Mouse (Mus musculus): ENCODE data around the gene Bmp5. TPM values are rescaled to one million over a fixed set of nuclear protein-coding genes. Genes with fewer than 3 reads are reported as not detected.

The Bmp5 gene
- polyA plus RNA-seq, 1 experiment from 2014 or later = 9.6 TPM

DNA sequence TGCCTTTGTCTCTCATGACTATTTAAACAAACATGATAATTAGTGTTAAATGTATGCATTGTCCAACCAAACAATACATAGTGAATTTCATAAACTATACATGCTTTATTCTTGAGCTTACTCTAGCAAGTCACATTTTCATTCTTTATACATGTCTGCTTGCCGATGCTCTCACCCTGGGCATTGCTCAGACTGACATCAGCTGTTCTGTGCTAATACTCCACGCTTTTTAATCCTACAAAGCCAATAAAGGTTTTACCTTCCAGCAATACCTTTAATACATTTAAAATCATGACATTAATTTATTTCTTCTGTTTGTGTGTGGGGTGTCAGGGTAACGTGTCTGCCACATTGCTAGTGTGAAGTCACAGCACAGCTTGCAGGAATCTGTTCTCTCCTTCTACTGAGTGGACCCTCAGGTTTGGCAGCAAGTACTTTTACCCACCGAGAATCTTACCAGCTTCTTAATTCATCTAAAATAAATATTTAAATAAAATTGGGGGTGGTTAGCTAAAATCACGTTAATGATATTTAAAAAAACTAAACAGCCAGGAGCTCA lies 75.6 kb downstream of the Bmp5 start:
- Histone ChIP-seq H3K4me1 (0 out of 2 replicates have a peak, but pooled peaks cover 3% of the 10 kb centered on the region), H3K9ac (no peak overlapping the region), H3K4me2 (replicated peaks) (no peak overlapping the region), H3K36me3 (no peaks in the 10 kb centered on the region), H3K27ac (no peak overlapping the region), H3K4me3 (no peak overlapping the region), H3K9me3 (replicated peaks) (no peaks in the 10 kb centered on the region), H3K27me3 (no peaks in the 10 kb centered on the region)
- no peak for ATAC-seq (ENCODE audit: low FRiP score)
- WGBS = 60% methylated on average over 5 of the region's 5 CpGs

DNA sequence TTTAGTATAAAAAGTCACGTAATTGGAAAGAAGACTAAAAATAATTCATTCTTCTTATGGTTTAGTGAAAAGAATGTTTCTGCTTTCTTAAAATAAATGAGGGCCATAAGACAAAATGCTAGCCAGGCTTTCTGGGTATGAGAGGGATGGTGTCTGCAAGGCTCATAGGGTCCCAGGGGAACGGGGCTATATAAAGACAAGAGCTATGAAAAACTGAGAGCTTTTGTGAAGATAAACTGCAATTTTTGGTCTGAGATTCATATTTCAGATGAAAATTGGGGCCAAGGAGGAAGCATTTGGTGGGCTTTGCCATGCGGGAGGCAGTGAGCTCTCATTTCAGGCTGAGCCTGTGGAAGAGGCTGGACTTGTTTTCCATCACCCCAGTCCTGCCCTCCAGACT lies 83.0 kb downstream of the Bmp5 start:
- Histone ChIP-seq H3K4me3 (no peak overlapping the region), H3K4me2 (replicated peaks) (no peak overlapping the region), H3K4me1 (no peaks in the 10 kb centered on the region), H3K27me3 (no peaks in the 10 kb centered on the region), H3K27ac (no peak overlapping the region), H3K9me3 (replicated peaks) (no peaks in the 10 kb centered on the region), H3K9ac (no peak overlapping the region), H3K36me3 (no peaks in the 10 kb centered on the region)
- ATAC-seq (ENCODE audit: low FRiP score) = no peak
- 84% methylated on average over 3 of the region's 3 CpGs for WGBS

GRCm38 (mm10) chr9:75858939-75859338 lies 83.8 kb downstream of the Bmp5 start:
- no peak overlapping the region for H3K9ac ChIP-seq
- no peak for ATAC-seq (ENCODE audit: low FRiP score)
- 75% methylated on average over 2 of the region's 2 CpGs for WGBS

DNA sequence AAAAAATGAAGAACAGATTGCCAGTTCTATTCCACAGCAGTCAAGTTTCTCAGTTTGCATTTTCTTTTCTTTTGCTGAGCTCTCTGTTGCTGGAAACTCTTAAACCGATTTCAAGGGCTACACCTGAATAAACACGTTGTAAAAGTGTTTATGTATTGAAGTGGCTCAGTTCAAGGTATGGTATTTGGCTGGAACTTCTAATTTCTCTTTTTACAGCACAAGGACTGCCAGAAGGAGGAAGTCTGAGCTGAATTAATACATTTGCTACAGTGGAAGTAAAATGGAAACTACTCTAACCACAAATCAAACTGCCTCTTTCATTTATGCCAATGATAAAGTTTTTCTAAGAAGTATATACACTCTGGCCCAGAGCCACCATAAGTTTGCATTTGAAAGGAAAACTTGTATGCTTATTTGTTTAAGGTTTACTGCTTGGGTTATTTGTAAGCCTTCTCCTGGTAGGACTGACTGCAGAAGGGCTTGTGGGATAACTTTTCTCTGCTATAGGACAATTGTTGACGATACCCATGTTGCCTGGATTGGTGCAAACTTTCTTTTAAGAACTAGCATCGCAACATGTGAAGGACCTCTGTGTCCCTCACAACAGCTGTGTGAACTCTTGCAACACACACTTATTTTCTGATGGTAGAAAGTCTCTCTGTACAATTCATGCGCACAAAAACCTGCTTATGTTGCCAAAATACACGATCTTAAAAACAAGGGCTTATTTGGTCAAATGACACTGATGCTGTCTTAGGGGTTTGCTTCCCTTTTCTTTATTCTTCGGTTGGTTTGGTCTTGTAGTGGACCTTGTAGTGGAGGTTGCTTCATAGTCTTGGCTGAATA lies 95.4 kb downstream of the Bmp5 start:
- Histone ChIP-seq H3K27me3 (no peaks in the 10 kb centered on the region), H3K4me1 (no peaks in the 10 kb centered on the region), H3K9me3 (replicated peaks) (no peaks in the 10 kb centered on the region), H3K9ac (no peak overlapping the region), H3K27ac (no peak overlapping the region), H3K36me3 (no peaks in the 10 kb centered on the region), H3K4me3 (no peak overlapping the region), H3K4me2 (replicated peaks) (no peak overlapping the region)
- 78% methylated on average over 7 of the region's 7 CpGs for WGBS
- no peak for ATAC-seq (ENCODE audit: low FRiP score)

More at GRCm38 (mm10) chr9:75858939-75859338, 83.8 kb downstream of the Bmp5 start:
- Histone ChIP-seq H3K27me3 (no peaks in the 10 kb centered on the region), H3K36me3 (no peaks in the 10 kb centered on the region), H3K4me2 (replicated peaks) (no peak overlapping the region), H3K4me3 (no peak overlapping the region), H3K4me1 (no peaks in the 10 kb centered on the region), H3K27ac (no peak overlapping the region), H3K9me3 (replicated peaks) (no peaks in the 10 kb centered on the region)

- no peak for ATAC-seq (ENCODE audit: low FRiP score)
- Histone ChIP-seq H3K27me3 (no peaks in the 10 kb centered on the region), H3K4me2 (replicated peaks) (no peak overlapping the region), H3K9me3 (replicated peaks) (no peaks in the 10 kb centered on the region), H3K4me1 (no peaks in the 10 kb centered on the region), H3K27ac (no peak overlapping the region), H3K4me3 (no peak overlapping the region), H3K9ac (no peak overlapping the region), H3K36me3 (no peaks in the 10 kb centered on the region)
- WGBS = 73% methylated on average over 2 of the region's 2 CpGs
Observed at GRCm38 (mm10) chr9:75876333-75876732, 101.2 kb downstream of the Bmp5 start.

DNA sequence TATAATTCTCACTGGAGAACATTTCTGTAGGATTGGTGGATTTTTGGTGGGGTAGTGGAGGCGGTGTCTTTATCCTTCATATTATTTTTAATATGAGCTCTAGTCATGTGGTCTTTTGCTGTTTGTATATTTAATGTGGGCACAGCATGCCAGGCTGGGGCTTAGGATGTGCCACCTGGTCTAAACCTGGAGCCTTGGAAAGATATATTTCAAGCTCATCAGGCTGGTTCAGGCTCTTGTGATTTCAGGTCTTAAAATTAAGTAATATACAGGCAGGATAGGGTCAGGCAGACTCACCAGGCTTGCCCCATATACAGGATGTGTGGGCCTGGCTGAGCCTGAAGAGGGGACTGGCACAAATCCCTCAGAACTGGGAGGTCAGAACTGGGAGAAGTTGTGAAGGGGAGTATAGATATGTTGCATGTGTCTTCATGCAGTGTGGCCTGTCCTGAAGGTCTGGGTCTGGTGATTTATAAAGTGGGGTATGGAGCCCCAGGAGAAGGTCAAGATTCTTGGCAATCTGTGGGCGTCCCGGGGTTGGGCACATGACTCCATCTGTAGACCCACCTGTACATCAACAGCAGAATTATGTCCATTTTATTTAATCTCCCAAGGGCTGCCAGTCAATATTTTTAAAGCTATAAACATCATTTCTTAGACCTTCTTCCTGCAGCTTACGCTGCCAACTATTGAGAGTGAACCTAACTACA lies 108.5 kb downstream of the Bmp5 start:
- no peaks in the 10 kb centered on the region for H3K36me3 ChIP-seq
- no peaks in the 10 kb centered on the region for H3K9me3 ChIP-seq (replicated peaks)
- no peak overlapping the region for H3K4me3 ChIP-seq
- 90% methylated on average over 4 of the region's 4 CpGs for WGBS
- no peak overlapping the region for H3K27ac ChIP-seq
- no peak overlapping the region for H3K4me2 ChIP-seq (replicated peaks)
- no peaks in the 10 kb centered on the region for H3K27me3 ChIP-seq
- ATAC-seq (ENCODE audit: low FRiP score) = no peak
- H3K4me1 ChIP-seq = no peaks in the 10 kb centered on the region
- no peak overlapping the region for H3K9ac ChIP-seq

DNA sequence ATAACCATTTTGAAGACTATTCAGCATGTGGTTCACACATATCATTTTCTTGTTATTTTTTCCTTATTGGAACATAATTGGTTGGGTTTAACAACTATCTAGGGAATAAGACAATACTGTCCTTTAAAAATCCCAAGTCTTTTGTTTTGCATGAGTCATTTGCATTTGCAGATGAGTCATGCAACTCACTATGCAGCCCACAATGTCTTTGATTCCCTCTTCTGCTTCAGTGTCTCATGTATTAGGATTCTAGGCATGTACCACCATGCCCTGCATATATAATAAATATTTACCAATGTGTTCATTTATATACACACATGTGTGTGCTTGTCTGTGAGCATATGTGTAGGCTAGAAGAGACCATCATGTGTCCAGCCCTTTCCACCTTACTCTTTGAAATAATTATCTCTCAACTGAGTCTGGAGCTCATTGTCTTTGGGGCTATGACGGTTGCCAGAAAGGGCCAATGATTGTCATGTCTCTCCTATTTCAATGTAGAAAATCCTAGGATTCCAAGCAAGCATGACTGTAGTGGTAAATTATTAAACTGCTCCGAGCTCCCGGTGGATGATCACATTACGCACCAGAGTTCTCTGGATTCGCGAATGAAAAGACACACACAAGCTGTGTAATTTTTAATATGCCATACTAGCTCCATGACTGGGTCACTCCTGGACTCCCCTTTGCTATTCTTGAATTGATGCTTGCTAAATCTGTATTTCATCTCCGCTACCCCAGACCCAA lies 111.8 kb downstream of the Bmp5 start:
- Histone ChIP-seq H3K36me3 (no peaks in the 10 kb centered on the region), H3K9ac (no peak overlapping the region), H3K4me3 (no peak overlapping the region), H3K4me1 (no peaks in the 10 kb centered on the region), H3K27ac (no peak overlapping the region), H3K9me3 (replicated peaks) (no peaks in the 10 kb centered on the region), H3K4me2 (replicated peaks) (no peak overlapping the region), H3K27me3 (no peaks in the 10 kb centered on the region)
- ATAC-seq (ENCODE audit: low FRiP score) = no peak
- 88% methylated on average over 7 of the region's 7 CpGs for WGBS

GRCm38 (mm10) chr9:75896918-75897317 lies 121.8 kb downstream of the Bmp5 start:
- Histone ChIP-seq H3K9me3 (replicated peaks) (no peaks in the 10 kb centered on the region), H3K36me3 (no peaks in the 10 kb centered on the region), H3K4me3 (no peak overlapping the region), H3K27ac (no peak overlapping the region), H3K4me1 (no peaks in the 10 kb centered on the region), H3K9ac (no peak overlapping the region), H3K4me2 (replicated peaks) (no peak overlapping the region), H3K27me3 (no peaks in the 10 kb centered on the region)
- WGBS = 84% methylated on average over 8 of the region's 8 CpGs
- no peak for ATAC-seq (ENCODE audit: low FRiP score)

- Histone ChIP-seq H3K4me2 (replicated peaks) (no peak overlapping the region), H3K27me3 (no peaks in the 10 kb centered on the region), H3K4me3 (no peak overlapping the region), H3K36me3 (no peaks in the 10 kb centered on the region), H3K9me3 (replicated peaks) (no peaks in the 10 kb centered on the region), H3K27ac (no peak overlapping the region), H3K4me1 (no peaks in the 10 kb centered on the region), H3K9ac (no peak overlapping the region)
- whole genome bisulfite sequencing = 87% methylated on average over 4 of the region's 4 CpGs
- no peak for ATAC-seq (ENCODE audit: low FRiP score)
Observed at GRCm38 (mm10) chr9:75898022-75898421, 122.9 kb downstream of the Bmp5 start.

- Histone ChIP-seq H3K27ac (no peak overlapping the region), H3K9ac (no peak overlapping the region), H3K27me3 (no peaks in the 10 kb centered on the region), H3K9me3 (replicated peaks) (no peaks in the 10 kb centered on the region), H3K4me3 (no peak overlapping the region), H3K36me3 (no peaks in the 10 kb centered on the region), H3K4me2 (replicated peaks) (no peak overlapping the region), H3K4me1 (no peaks in the 10 kb centered on the region)
- 77% methylated on average over 9 of the region's 9 CpGs for WGBS
- ATAC-seq (ENCODE audit: low FRiP score) = no peak
Observed at GRCm38 (mm10) chr9:75901219-75901618, 126.1 kb downstream of the Bmp5 start.

GRCm38 (mm10) chr9:75905497-75905896 lies 130.3 kb downstream of the Bmp5 start:
- Histone ChIP-seq H3K27me3 (no peaks in the 10 kb centered on the region), H3K36me3 (no peaks in the 10 kb centered on the region), H3K4me2 (replicated peaks) (no peak overlapping the region), H3K9me3 (replicated peaks) (no peaks in the 10 kb centered on the region), H3K4me1 (0 out of 2 replicates have a peak, but pooled peaks cover 2% of the 10 kb centered on the region), H3K4me3 (no peak overlapping the region), H3K27ac (no peak overlapping the region), H3K9ac (no peak overlapping the region)
- ATAC-seq (ENCODE audit: low FRiP score) = no peak
- WGBS = 48% methylated on average over 2 of the region's 2 CpGs

Measured in hindbrain, embryonic 12.5 days (tissue).